ENCODE assay signal across 15 mouse cellular contexts in genomic region chr11:75135358-75135757, GRCm38 (mm10). TPM values are rescaled to one million over a fixed set of nuclear protein-coding genes. Genes with fewer than 3 reads are reported as not detected.
DNase-seq lines count a peak whose midpoint lies in the region; ATAC-seq and TF ChIP-seq lines count a peak whose summit lies in the region.
"Had no signal": no experiment of that assay in that cellular context is flagged by ENCODE, and none has a peak within 500 bp of the region (broad histone marks: within the 10 kb centered on the region; RNA-seq: fewer than 3 reads in every experiment).

No protein-coding gene starts in this region.

- TF ChIP-seq EP300 in heart, postnatal 0 days (IDR thresholded peaks at IDR 0.05; ENCODE audit: low read depth) = no peak

- no peak for TF ChIP-seq CTCF in heart, postnatal 0 days (IDR thresholded peaks at IDR 0.05; ENCODE audit: low read depth)

- H3K9me3 ChIP-seq in heart, postnatal 0 days (replicated peaks; ENCODE audit: control insufficient read depth, low read length) = no peaks in the 10 kb centered on the region
- H3K9me3 ChIP-seq in heart, embryonic 11.5 days (replicated peaks; ENCODE audit: control insufficient read depth, low read length) = no peaks in the 10 kb centered on the region
- no peaks in the 10 kb centered on the region for H3K9me3 ChIP-seq in embryonic facial prominence, embryonic 15.5 days (replicated peaks)
- H3K9me3 ChIP-seq in midbrain, embryonic 14.5 days (ENCODE audit: control insufficient read depth, low read length) = no peaks in the 10 kb centered on the region

- no peaks in the 10 kb centered on the region for H3K36me3 ChIP-seq in heart, postnatal 0 days (replicated peaks; ENCODE audit: control insufficient read depth, insufficient read depth, low read length)
- no peaks in the 10 kb centered on the region for H3K36me3 ChIP-seq in heart, embryonic 11.5 days (ENCODE audit: control insufficient read depth, insufficient read depth, low read length)
- no peaks in the 10 kb centered on the region for H3K36me3 ChIP-seq in embryonic facial prominence, embryonic 15.5 days
- H3K36me3 ChIP-seq in midbrain, embryonic 14.5 days (ENCODE audit: control insufficient read depth, insufficient read depth, low read length) = peaks cover 10% of the 10 kb centered on the region

- no peak overlapping the region for H3K4me3 ChIP-seq in heart, postnatal 0 days (ENCODE audit: low read depth, low read length)
- H3K4me3 ChIP-seq in heart, embryonic 11.5 days (ENCODE audit: low read depth, low read length) = no peak overlapping the region
- no peak overlapping the region for H3K4me3 ChIP-seq in brown adipose tissue, adult 24 weeks (ENCODE audit: insufficient read depth, low read depth, low read length)
- no peak overlapping the region for H3K4me3 ChIP-seq in embryonic facial prominence, embryonic 15.5 days (replicated peaks)
- H3K4me3 ChIP-seq in midbrain, embryonic 14.5 days (replicated peaks; ENCODE audit: low read depth, low read length) = no peak overlapping the region

- H3K4me2 ChIP-seq in heart, postnatal 0 days (ENCODE audit: low read depth, low read length) = no peak overlapping the region
- no peak overlapping the region for H3K4me2 ChIP-seq in heart, embryonic 11.5 days
- H3K4me2 ChIP-seq in embryonic facial prominence, embryonic 15.5 days (replicated peaks) = no peak overlapping the region
- no peak overlapping the region for H3K4me2 ChIP-seq in midbrain, embryonic 14.5 days (ENCODE audit: low read length)
- H3K4me2 ChIP-seq: midbrain, embryonic 11.5 days had no signal

- DNase-seq in heart, postnatal 0 days (ENCODE audit: low spot score) = no peak
- DNase-seq in kidney, postnatal 14 days = peak; percentile 72
- DNase-seq in left cerebral cortex, adult 8-10 months (ENCODE audit: low spot score in 2 of 2) = no peak
- DNase-seq in midbrain, embryonic 14.5 days = no peak
- DNase-seq: adrenal gland, adult 2 months; cerebellum, postnatal 36 days; liver had no signal

- 86% methylated on average over 4 of the region's 4 CpGs for WGBS in heart, postnatal 0 days
- WGBS in heart, embryonic 11.5 days (ENCODE audit: insufficient replicate concordance) = 86% methylated on average over 4 of the region's 4 CpGs
- WGBS in embryonic facial prominence, embryonic 15.5 days = 89% methylated on average over 4 of the region's 4 CpGs
- WGBS in midbrain, embryonic 14.5 days = 98% methylated on average over 4 of the region's 4 CpGs

- H3K9ac ChIP-seq in heart, postnatal 0 days (replicated peaks; ENCODE audit: low read depth, low read length) = no peak overlapping the region
- no peak overlapping the region for H3K9ac ChIP-seq in heart, embryonic 11.5 days (ENCODE audit: low read depth, low read length)
- H3K9ac ChIP-seq in embryonic facial prominence, embryonic 15.5 days = no peak overlapping the region
- no peak overlapping the region for H3K9ac ChIP-seq in midbrain, embryonic 14.5 days (replicated peaks; ENCODE audit: low read length)

- peak overlapping the region; percentile 77; the same call in 1 of the 2 replicates for H3K27ac ChIP-seq in heart, postnatal 0 days (ENCODE audit: low read depth)
- no peak overlapping the region for H3K27ac ChIP-seq in heart, embryonic 11.5 days (ENCODE audit: low read depth, low read length)
- H3K27ac ChIP-seq in brown adipose tissue, adult 24 weeks (replicated peaks; ENCODE audit: low read depth, low read length) = peak overlapping the region; percentile 79
- peak overlapping the region; percentile 60; the same call in 1 of the 2 replicates for H3K27ac ChIP-seq in embryonic facial prominence, embryonic 15.5 days (replicated peaks)
- no peak overlapping the region for H3K27ac ChIP-seq in midbrain, embryonic 14.5 days (replicated peaks; ENCODE audit: low read depth, low read length)

- peaks cover 52% of the 10 kb centered on the region for H3K4me1 ChIP-seq in heart, postnatal 0 days (ENCODE audit: control insufficient read depth, insufficient read depth)
- peaks cover 48% of the 10 kb centered on the region for H3K4me1 ChIP-seq in heart, embryonic 11.5 days (ENCODE audit: control insufficient read depth, insufficient read depth, low read length)
- H3K4me1 ChIP-seq in brown adipose tissue, adult 24 weeks (ENCODE audit: control insufficient read depth, insufficient read depth, insufficient read length, low read length) = peaks cover 52% of the 10 kb centered on the region
- H3K4me1 ChIP-seq in embryonic facial prominence, embryonic 15.5 days = peaks cover 68% of the 10 kb centered on the region
- H3K4me1 ChIP-seq in midbrain, embryonic 14.5 days (ENCODE audit: control insufficient read depth, insufficient read depth, low read length) = 0 out of 2 replicates have a peak, but pooled peaks cover 4% of the 10 kb centered on the region

- no peak for ATAC-seq in heart, postnatal 0 days (ENCODE audit: insufficient read depth, low read depth)
- ATAC-seq in heart, embryonic 11.5 days (replicated peaks; ENCODE audit: insufficient number of reproducible peaks, low FRiP score, low TSS enrichment) = no peak
- ATAC-seq in embryonic facial prominence, embryonic 15.5 days (ENCODE audit: insufficient number of reproducible peaks, low FRiP score, low TSS enrichment, low read depth) = no peak
- ATAC-seq in midbrain, embryonic 14.5 days (ENCODE audit: low FRiP score, low TSS enrichment) = no peak
- ATAC-seq: CD4-positive, CD25-positive, alpha-beta regulatory T cell, adult 4 months; lung, postnatal 0 days; Patski had no signal

- no peaks in the 10 kb centered on the region for H3K27me3 ChIP-seq in heart, postnatal 0 days (ENCODE audit: control insufficient read depth, insufficient read depth, low read length)
- no peaks in the 10 kb centered on the region for H3K27me3 ChIP-seq in heart, embryonic 11.5 days (ENCODE audit: control insufficient read depth, insufficient read depth, low read length)
- H3K27me3 ChIP-seq in embryonic facial prominence, embryonic 15.5 days = no peaks in the 10 kb centered on the region
- no peaks in the 10 kb centered on the region for H3K27me3 ChIP-seq in midbrain, embryonic 14.5 days (ENCODE audit: control insufficient read depth, insufficient read depth, low read length)
- H3K27me3 ChIP-seq: Patski had no signal

RNA-seq across cellular contexts. Expression of gene Hic1, which starts 34.0 kb away (rescaled TPM):
- total RNA-seq in heart, postnatal 0 days (2014; rRNA removed; ENCODE audit: low replicate concordance) = 17.8 and 19.5 TPM in 2 replicates
- polyA plus RNA-seq in heart, postnatal 0 days (2015; fragmentation: Nextera tagmentation; extraction: Ambion mirVana) = 4.8 and 6.1 TPM in 2 replicates
- polyA plus RNA-seq in heart, embryonic 11.5 days (2014; fragmentation: Nextera tagmentation; extraction: Ambion mirVana) = 2.5 and 3.0 TPM in 2 replicates
- polyA plus RNA-seq in brown adipose tissue, adult 24 weeks (2012; ENCODE audit: insufficient read depth, insufficient read length, missing spikeins) = 4.9 and 5.3 TPM in 2 replicates
- polyA plus RNA-seq in embryonic facial prominence, embryonic 15.5 days (2015; fragmentation: Nextera tagmentation; extraction: Ambion mirVana) = 17.7 and 19.8 TPM in 2 replicates
- 1 to 10 TPM; 3.2 to 3.7 (median 3.4) TPM for total RNA-seq in left cerebral cortex, adult 8-10 months (2022)
- polyA plus RNA-seq in midbrain, embryonic 14.5 days (2014; fragmentation: Nextera tagmentation; extraction: Ambion mirVana) = 0.66 and 0.92 TPM in 2 replicates
- total RNA-seq: granulocyte monocyte progenitor cell, adult 5-6 weeks had no signal

RNA-seq across cellular contexts. Expression of gene Ovca2, which starts 43.3 kb away (rescaled TPM):
- total RNA-seq in heart, postnatal 0 days (2014; rRNA removed; ENCODE audit: low replicate concordance) = 8.9 and 35.2 TPM in 2 replicates
- polyA plus RNA-seq in heart, postnatal 0 days (2015; fragmentation: Nextera tagmentation; extraction: Ambion mirVana) = 12.9 and 13.4 TPM in 2 replicates
- 23.4 and 24.6 TPM in 2 replicates for polyA plus RNA-seq in heart, embryonic 11.5 days (2014; fragmentation: Nextera tagmentation; extraction: Ambion mirVana)
- 10.4 and 13.2 TPM in 2 replicates for polyA plus RNA-seq in brown adipose tissue, adult 24 weeks (2012; ENCODE audit: insufficient read depth, insufficient read length, missing spikeins)
- 23.8 and 25.1 TPM in 2 replicates for polyA plus RNA-seq in embryonic facial prominence, embryonic 15.5 days (2015; fragmentation: Nextera tagmentation; extraction: Ambion mirVana)
- total RNA-seq in left cerebral cortex, adult 8-10 months (2022) = 10 to 100 TPM; 12.8 to 13.5 (median 13.2) TPM
- 15.4 and 20.2 TPM in 2 replicates for polyA plus RNA-seq in midbrain, embryonic 14.5 days (2014; fragmentation: Nextera tagmentation; extraction: Ambion mirVana)

RNA-seq across cellular contexts. Expression of gene Dph1, which starts 55.7 kb away (rescaled TPM):
- 34.4 and 72.1 TPM in 2 replicates for total RNA-seq in heart, postnatal 0 days (2014; rRNA removed; ENCODE audit: low replicate concordance)
- 19.3 and 20.2 TPM in 2 replicates for polyA plus RNA-seq in heart, postnatal 0 days (2015; fragmentation: Nextera tagmentation; extraction: Ambion mirVana)
- polyA plus RNA-seq in heart, embryonic 11.5 days (2014; fragmentation: Nextera tagmentation; extraction: Ambion mirVana) = 16.5 and 21.0 TPM in 2 replicates
- 8.8 and 9.4 TPM in 2 replicates for polyA plus RNA-seq in brown adipose tissue, adult 24 weeks (2012; ENCODE audit: insufficient read depth, insufficient read length, missing spikeins)
- polyA plus RNA-seq in embryonic facial prominence, embryonic 15.5 days (2015; fragmentation: Nextera tagmentation; extraction: Ambion mirVana) = 20.5 and 21.0 TPM in 2 replicates
- 10 to 100 TPM; 22.7 to 28.7 (median 27.0) TPM for total RNA-seq in left cerebral cortex, adult 8-10 months (2022)
- polyA plus RNA-seq in midbrain, embryonic 14.5 days (2014; fragmentation: Nextera tagmentation; extraction: Ambion mirVana) = 13.7 and 14.8 TPM in 2 replicates

RNA-seq across cellular contexts. Expression of gene Rtn4rl1, which starts 58.2 kb away (rescaled TPM):
- total RNA-seq in heart, postnatal 0 days (2014; rRNA removed; ENCODE audit: low replicate concordance) = 6.0 and 19.7 TPM in 2 replicates
- 12.2 and 12.8 TPM in 2 replicates for polyA plus RNA-seq in heart, postnatal 0 days (2015; fragmentation: Nextera tagmentation; extraction: Ambion mirVana)
- polyA plus RNA-seq in heart, embryonic 11.5 days (2014; fragmentation: Nextera tagmentation; extraction: Ambion mirVana) = 12.7 and 16.8 TPM in 2 replicates
- polyA plus RNA-seq in brown adipose tissue, adult 24 weeks (2012; ENCODE audit: insufficient read depth, insufficient read length, missing spikeins) = 5.3 and 6.1 TPM in 2 replicates
- polyA plus RNA-seq in embryonic facial prominence, embryonic 15.5 days (2015; fragmentation: Nextera tagmentation; extraction: Ambion mirVana) = 6.4 and 7.3 TPM in 2 replicates
- total RNA-seq in left cerebral cortex, adult 8-10 months (2022) = 10 to 100 TPM; 67.2 to 72.6 (median 67.9) TPM
- 16.5 and 17.4 TPM in 2 replicates for polyA plus RNA-seq in midbrain, embryonic 14.5 days (2014; fragmentation: Nextera tagmentation; extraction: Ambion mirVana)

Comparison
In these comparisons a context has a peak if more than half of its experiments do, and no peak if none do; other contexts are left out.
1. H3K27ac ChIP-seq: peak in heart, postnatal 0 days (single experiment), brown adipose tissue, adult 24 weeks (single experiment) and embryonic facial prominence, embryonic 15.5 days (single experiment); none in heart, embryonic 11.5 days (single experiment) and midbrain, embryonic 14.5 days (single experiment).